Mouse (Mus musculus) CH12.LX (cell line): ENCODE data around the gene Rapgef2. TPM values are rescaled to one million over a fixed set of nuclear protein-coding genes. Genes with fewer than 3 reads are reported as not detected.

Experiments
- DNase-seq: peaks from one replicate; pipeline ENCODE4 v3.0.0-alpha.2; 2013; ENCODE audit errors: extremely low read depth
- H3K27ac ChIP-seq: 2 replicates; pipeline ENCODE4 v1.5.1; 2012; ENCODE audit warnings: low read depth, mild to moderate bottlenecking, control low read depth, moderate library complexity; ENCODE audit not compliant: insufficient read depth
- H3K27me3 ChIP-seq: replicated peaks from 2 replicates; pipeline ENCODE3; 2012; ENCODE audit warnings: inconsistent platforms
- H3K36me3 ChIP-seq, 2 experiments: replicated peaks in 1 of 2; 2 replicates each; pipeline versions ENCODE3 to v1.6.1; 2012; ENCODE audit warnings: inconsistent platforms in 1 of 2, low read length in 1 of 2, mild to moderate bottlenecking in 1 of 2, mixed read lengths in 1 of 2, moderate library complexity in 1 of 2; ENCODE audit not compliant: control insufficient read depth in 1 of 2, insufficient read depth in 1 of 2
- H3K4me1 ChIP-seq, 2 experiments: 2 replicates each; pipeline ENCODE4 v1.6.1; 2012; ENCODE audit warnings: inconsistent platforms in 1 of 2, moderate library complexity in 1 of 2; ENCODE audit not compliant: insufficient read depth in 2 of 2, control insufficient read depth in 1 of 2
- H3K4me2 ChIP-seq: 2 replicates; pipeline ENCODE4 v1.6.1; 2012; ENCODE audit warnings: low read depth, mild to moderate bottlenecking, control low read depth; ENCODE audit not compliant: poor library complexity, insufficient read depth, severe bottlenecking
- H3K4me3 ChIP-seq, 3 experiments: fragments of 150-350 bp in 1 of 3; sonication (generic) in 1 of 3; replicated peaks in 1 of 3; 2 replicates each; pipeline versions ENCODE3 to v1.5.1; 2011 to 2012; ENCODE audit warnings: low read depth in 2 of 3, low read length in 2 of 3, mild to moderate bottlenecking in 2 of 3, moderate library complexity in 2 of 3, control low read depth in 1 of 3, improper control_type of control experiment in 1 of 3, inconsistent platforms in 1 of 3, mixed read lengths in 1 of 3; ENCODE audit not compliant: poor library complexity in 1 of 3
- H3K79me2 ChIP-seq: replicated peaks from 2 replicates; pipeline ENCODE4 v1.6.1; 2012; ENCODE audit warnings: mild to moderate bottlenecking, moderate library complexity; ENCODE audit not compliant: control insufficient read depth, poor library complexity, insufficient read depth, severe bottlenecking; ENCODE audit errors: extremely low read depth
- H3K9ac ChIP-seq: 2 replicates; pipeline ENCODE4 v1.6.1; 2012; ENCODE audit warnings: low read depth, mild to moderate bottlenecking, control low read depth, moderate library complexity; ENCODE audit not compliant: insufficient read depth
- H3K9me3 ChIP-seq: replicated peaks from 2 replicates; pipeline ENCODE3; 2012; ENCODE audit warnings: low read length, inconsistent platforms, mixed read lengths
- EP300 ChIP-seq: IDR thresholded peaks from 2 replicates; pipeline ENCODE4 v1.6.1; 2011; ENCODE audit warnings: low read length, improper control_type of control experiment
- KAT2A ChIP-seq: IDR thresholded peaks from 2 replicates; pipeline ENCODE4 v1.6.1; 2012; ENCODE audit warnings: low read length, improper control_type of control experiment, inconsistent platforms; ENCODE audit not compliant: insufficient replicate concordance
- MAX ChIP-seq: IDR thresholded peaks from 2 replicates; pipeline ENCODE4 v1.6.1; 2011; ENCODE audit warnings: low read length, improper control_type of control experiment
- MEF2A ChIP-seq: IDR thresholded peaks from 2 replicates; pipeline ENCODE4 v1.6.1; 2014; ENCODE audit warnings: low read depth, mild to moderate bottlenecking, inconsistent platforms, low read length, improper control_type of control experiment, borderline replicate concordance
- MXI1 ChIP-seq: IDR thresholded peaks from 2 replicates; pipeline ENCODE4 v1.6.1; 2011; ENCODE audit warnings: mild to moderate bottlenecking, low read depth, low read length, improper control_type of control experiment
- NELFE ChIP-seq: IDR thresholded peaks from 2 replicates; pipeline ENCODE4 v1.6.1; 2011; ENCODE audit warnings: low read depth, low read length, improper control_type of control experiment
- PAX5 ChIP-seq: IDR thresholded peaks from 2 replicates; pipeline ENCODE4 v1.6.1; 2012; ENCODE audit warnings: low read length, inconsistent platforms, mixed read lengths
- RAD21 ChIP-seq: IDR thresholded peaks from 2 replicates; pipeline ENCODE4 v1.6.1; 2011; ENCODE audit warnings: low read depth, mild to moderate bottlenecking, low read length, improper control_type of control experiment, moderate library complexity
- SIN3A ChIP-seq: IDR thresholded peaks from 2 replicates; pipeline ENCODE4 v1.6.1; 2012; ENCODE audit warnings: low read length, improper control_type of control experiment, inconsistent platforms
- TCF12 ChIP-seq: IDR thresholded peaks from 2 replicates; pipeline ENCODE4 v1.6.1; 2014; ENCODE audit warnings: low read depth, mild to moderate bottlenecking, inconsistent platforms, low read length, improper control_type of control experiment
- UBTF ChIP-seq: IDR thresholded peaks from 2 replicates; pipeline ENCODE4 v1.6.1; 2012; ENCODE audit warnings: low read depth, mild to moderate bottlenecking, inconsistent platforms, low read length, improper control_type of control experiment, moderate library complexity
- ZC3H11A ChIP-seq: IDR thresholded peaks from 2 replicates; pipeline ENCODE4 v1.6.1; 2012; ENCODE audit warnings: low read depth, mild to moderate bottlenecking, inconsistent platforms, low read length, improper control_type of control experiment
- ZMIZ1 ChIP-seq: IDR thresholded peaks from 2 replicates; pipeline ENCODE4 v1.6.1; 2012; ENCODE audit warnings: low read depth, mild to moderate bottlenecking, inconsistent platforms, low read length, improper control_type of control experiment
- dilution Hi-C: fragments of 300-500 bp; cut with MboI; formaldehyde crosslinking; loops from 2 replicates; pipeline ENCODE4 v1.14.3; 2020; ENCODE audit warnings: low sequenced_read_pairs; ENCODE audit not compliant: extremely low pct_unique_long_range_greater_than_20kb, extremely low pct_ligation_motif_present
- in situ Hi-C: fragments of 300-500 bp; cut with MboI; formaldehyde crosslinking; loops from 3 replicates; pipeline ENCODE4 v1.14.3; 2019; ENCODE audit warnings: low sequenced_read_pairs, low pct_ligation_motif_present, low pct_unique_long_range_greater_than_20kb, mixed read lengths
- polyA plus RNA-seq: library from polyadenylated mRNA; unstranded; fragments of >175 nt; gene quantifications from 2 replicates; pipeline ENCODE4 v1.2.1, GENCODE M21; 2012; ENCODE audit warnings: low read depth; ENCODE audit not compliant: insufficient read length
- total RNA-seq, 2 experiments: library from RNA; depleted of rRNA; stranded (reverse); fragments of 300-350 nt in 1 of 2; fragments of >200 nt in 1 of 2; gene quantifications; 2 replicates each; pipeline ENCODE4 v1.2.3; 2012 to 2014

Rapgef2 gene
- total RNA-seq (2012; rRNA removed) (0.72 and 0.92 TPM in 2 replicates), total RNA-seq (2014; rRNA removed) (2.4 and 2.6 TPM in 2 replicates), polyA plus RNA-seq (2.1 and 3.1 TPM in 2 replicates)

- Histone ChIP-seq H3K36me3 (no peaks in the 10 kb centered on the region), H3K27me3 (peaks cover 17% of the 10 kb centered on the region)
- TF ChIP-seq MEF2A (no peak), PAX5 (no peak), RAD21 (no peak)
- TF ChIP-seq, all 38 proteins: peak for 0
- in situ Hi-C loops (no loop called here), dilution Hi-C loops (no loop called here)
- Histone ChIP-seq H3K4me3 (peak within 1 kb of the TSS; percentile 47 to 81 (median 48)), H3K27ac (no peak within 1 kb of the TSS), H3K4me1 (peaks cover 0 to 18% of the 10 kb centered on the region in 2 experiments; a peak in 2 of 4 replicates), H3K9me3 (no peaks in the 10 kb centered on the region), H3K4me2 (peak within 1 kb of the TSS; percentile 15), H3K9ac (no peak within 1 kb of the TSS), H3K79me2 (no peaks in the 10 kb centered on the region)
- DNase-seq: no peak
These were observed at the start of gene Rapgef2 for GRCm38 (mm10) chr3:79286376-79287107. Gene Rapgef2 (minus strand): TSS chr3:79286517.

- no peak overlapping the region for H3K4me2 ChIP-seq
- TF ChIP-seq ZC3H11A (no peak), KAT2A (no peak), EP300 (no peak), TCF12 (no peak), UBTF (no peak), NELFE (no peak), MAX (no peak), MXI1 (no peak), RAD21 (no peak)
- in situ Hi-C loops (no loop called here), dilution Hi-C loops (no loop called here)
- H3K27me3 ChIP-seq: no peaks in the 10 kb centered on the region
- DNase-seq: no peak
- no peak overlapping the region for H3K4me3 ChIP-seq
- H3K9me3 ChIP-seq: no peaks in the 10 kb centered on the region
- peaks cover 0 to 19% of the 10 kb centered on the region in 2 experiments; a peak in 2 of 4 replicates for H3K4me1 ChIP-seq
- H3K36me3 ChIP-seq: no peaks in the 10 kb centered on the region
- H3K79me2 ChIP-seq: no peaks in the 10 kb centered on the region
- no peak overlapping the region for H3K27ac ChIP-seq
- H3K9ac ChIP-seq: no peak overlapping the region
These were observed 47.4 kb upstream of the Rapgef2 start for GRCm38 (mm10) chr3:79333643-79334200.

GRCm38 (mm10) chr3:79333051-79333450 lies 46.7 kb upstream of the Rapgef2 start:
- dilution Hi-C loops (no loop called here), in situ Hi-C loops (no loop called here)
- H3K9me3 ChIP-seq: no peaks in the 10 kb centered on the region
- H3K79me2 ChIP-seq: no peaks in the 10 kb centered on the region
- H3K4me3 ChIP-seq: no peak overlapping the region
- H3K4me2 ChIP-seq: no peak overlapping the region
- H3K9ac ChIP-seq: no peak overlapping the region
- no peaks in the 10 kb centered on the region for H3K27me3 ChIP-seq
- TF ChIP-seq ZMIZ1: no peak
- TF ChIP-seq SIN3A: no peak
- H3K4me1 ChIP-seq: peaks cover 0 to 19% of the 10 kb centered on the region in 2 experiments; a peak in 2 of 4 replicates
- H3K36me3 ChIP-seq: no peaks in the 10 kb centered on the region
- no peak for DNase-seq
- H3K27ac ChIP-seq: no peak overlapping the region
